Mouse (Mus musculus) midbrain, embryonic 14.5 days (tissue): ENCODE measurements around the gene H2-Eb2. TPM values are rescaled to one million over a fixed set of nuclear protein-coding genes. Genes with fewer than 3 reads are reported as not detected.
A peak's percentile ranks its signal among the peaks of the same experiment; 100 is the strongest.

ENCODE experiments used
- ATAC-seq: fragments of 200-750 bp; cut with Nextera tagmentation; 2 replicates; pipeline ENCODE4 v1.8.0; 2017; ENCODE audit warnings: moderate number of reproducible peaks, moderate library complexity; ENCODE audit not compliant: low FRiP score, low TSS enrichment
- DNase-seq: peaks from one replicate; pipeline ENCODE4 v3.0.0-alpha.2; 2015
- H3K27ac ChIP-seq: fragments of 300-500 bp; sonication (generic); replicated peaks from 2 replicates; pipeline ENCODE4 v1.5.1; 2014; ENCODE audit warnings: mild to moderate bottlenecking, low read depth, low read length, moderate library complexity
- H3K27me3 ChIP-seq: fragments of 300-500 bp; sonication (generic); 2 replicates; pipeline ENCODE4 v1.6.1; 2014; ENCODE audit warnings: low read length, control low read depth, mixed read lengths; ENCODE audit not compliant: control insufficient read depth, insufficient read depth
- H3K36me3 ChIP-seq: fragments of 300-500 bp; sonication (generic); 2 replicates; pipeline ENCODE4 v1.6.1; 2014; ENCODE audit warnings: low read length, control low read depth; ENCODE audit not compliant: control insufficient read depth, insufficient read depth
- H3K4me1 ChIP-seq: fragments of 300-500 bp; sonication (generic); 2 replicates; pipeline ENCODE4 v1.6.1; 2014; ENCODE audit warnings: mild to moderate bottlenecking, antibody characterized with exemption, low read length, control low read depth; ENCODE audit not compliant: control insufficient read depth, insufficient read depth
- H3K4me2 ChIP-seq: fragments of 300-500 bp; sonication (generic); 2 replicates; pipeline ENCODE4 v1.6.1; 2014; ENCODE audit warnings: mild to moderate bottlenecking, low read length, moderate library complexity
- H3K4me3 ChIP-seq: fragments of 300-500 bp; sonication (generic); replicated peaks from 2 replicates; pipeline ENCODE4 v1.5.1; 2014; ENCODE audit warnings: low read depth, low read length
- H3K9ac ChIP-seq: fragments of 300-500 bp; sonication (generic); replicated peaks from 2 replicates; pipeline ENCODE4 v1.6.1; 2014; ENCODE audit warnings: mild to moderate bottlenecking, low read length, moderate library complexity
- H3K9me3 ChIP-seq: fragments of 300-500 bp; sonication (generic); 2 replicates; pipeline ENCODE4 v1.6.1; 2016; ENCODE audit warnings: low read length, control low read depth, mixed read lengths; ENCODE audit not compliant: control insufficient read depth
- WGBS: fragments of 180-500 bp; shearing (Covaris S2); extraction: QIAGEN DNeasy Blood & Tissue Kit; methylation state at CpG from one replicate; pipeline ENCODE4 v1.1.7; 2014; 5-methylcytosine and 5-hydroxymethylcytosine counted together
- polyA plus RNA-seq: library from polyadenylated mRNA; unstranded; fragments of >200 nt; fragmentation: Nextera tagmentation; extraction: Ambion mirVana; gene quantifications from 2 replicates; pipeline ENCODE4 v1.2.1, GENCODE M21; 2014

Gene H2-Eb2
- polyA plus RNA-seq, 1 experiment from 2014 or later, result not detected

GRCm38 (mm10) chr17:34377450-34378209, 52.2 kb downstream of the H2-Eb2 start:
- H3K4me3 ChIP-seq, result no peak overlapping the region
- H3K4me2 ChIP-seq, result no peak overlapping the region
- DNase-seq (no peak), ATAC-seq (no peak)
- no peaks in the 10 kb centered on the region for H3K9me3 ChIP-seq
- no peak overlapping the region for H3K9ac ChIP-seq
- 67% methylated on average over 6 of the region's 6 CpGs for WGBS
- no peaks in the 10 kb centered on the region for H3K36me3 ChIP-seq
- no peak overlapping the region for H3K27ac ChIP-seq
- no peaks in the 10 kb centered on the region for H3K27me3 ChIP-seq
- no peaks in the 10 kb centered on the region for H3K4me1 ChIP-seq

GRCm38 (mm10) chr17:34378716-34379115, 53.3 kb downstream of the H2-Eb2 start:
- H3K4me2 ChIP-seq, result no peak overlapping the region
- H3K36me3 ChIP-seq, result no peaks in the 10 kb centered on the region
- no peak overlapping the region for H3K9ac ChIP-seq
- DNase-seq (no peak), ATAC-seq (no peak)
- no peaks in the 10 kb centered on the region for H3K4me1 ChIP-seq
- H3K4me3 ChIP-seq, result no peak overlapping the region
- H3K27me3 ChIP-seq, result no peaks in the 10 kb centered on the region
- no peaks in the 10 kb centered on the region for H3K9me3 ChIP-seq
- no peak overlapping the region for H3K27ac ChIP-seq
- WGBS, result 82% methylated on average over 2 of the region's 2 CpGs

GRCm38 (mm10) chr17:34379451-34379850, 54.0 kb downstream of the H2-Eb2 start:
- H3K4me1 ChIP-seq, result no peaks in the 10 kb centered on the region
- H3K4me2 ChIP-seq, result no peak overlapping the region
- ATAC-seq, result no peak
- no peaks in the 10 kb centered on the region for H3K27me3 ChIP-seq
- H3K36me3 ChIP-seq, result no peaks in the 10 kb centered on the region
- WGBS, result 77% methylated on average over 7 of the region's 7 CpGs
- H3K27ac ChIP-seq, result no peak overlapping the region
- no peaks in the 10 kb centered on the region for H3K9me3 ChIP-seq
- no peak overlapping the region for H3K4me3 ChIP-seq
- H3K9ac ChIP-seq, result no peak overlapping the region
- DNase-seq, result no peak

- DNase-seq (no peak), ATAC-seq (no peak)
- no peaks in the 10 kb centered on the region for H3K4me1 ChIP-seq
- no peaks in the 10 kb centered on the region for H3K36me3 ChIP-seq
- no peak overlapping the region for H3K27ac ChIP-seq
- no peaks in the 10 kb centered on the region for H3K27me3 ChIP-seq
- H3K4me2 ChIP-seq, result no peak overlapping the region
- H3K9ac ChIP-seq, result no peak overlapping the region
- WGBS, result 80% methylated on average over 11 of the region's 11 CpGs
- H3K9me3 ChIP-seq, result no peaks in the 10 kb centered on the region
- no peak overlapping the region for H3K4me3 ChIP-seq
Observed at GRCm38 (mm10) chr17:34381876-34382275, 56.4 kb downstream of the H2-Eb2 start.

GRCm38 (mm10) chr17:34383212-34383611, 57.7 kb downstream of the H2-Eb2 start:
- Histone ChIP-seq H3K27me3 (no peaks in the 10 kb centered on the region), H3K4me1 (no peaks in the 10 kb centered on the region), H3K4me2 (no peak overlapping the region), H3K36me3 (no peaks in the 10 kb centered on the region), H3K9ac (no peak overlapping the region), H3K4me3 (no peak overlapping the region), H3K9me3 (no peaks in the 10 kb centered on the region), H3K27ac (no peak overlapping the region)
- DNase-seq (no peak), ATAC-seq (no peak)
- WGBS, result 78% methylated on average over 7 of the region's 7 CpGs

GRCm38 (mm10) chr17:34384699-34385098, 59.2 kb downstream of the H2-Eb2 start:
- ATAC-seq, result no peak

GRCm38 (mm10) chr17:34386656-34387055, 61.2 kb downstream of the H2-Eb2 start:
- DNase-seq (no peak), ATAC-seq (no peak)
- WGBS, result 81% methylated on average over 2 of the region's 2 CpGs
- Histone ChIP-seq H3K4me3 (no peak overlapping the region), H3K9ac (no peak overlapping the region), H3K4me2 (no peak overlapping the region), H3K36me3 (no peaks in the 10 kb centered on the region), H3K9me3 (no peaks in the 10 kb centered on the region), H3K27ac (no peak overlapping the region), H3K27me3 (no peaks in the 10 kb centered on the region), H3K4me1 (no peaks in the 10 kb centered on the region)

More at GRCm38 (mm10) chr17:34384699-34385098, 59.2 kb downstream of the H2-Eb2 start:
- Histone ChIP-seq H3K9ac (no peak overlapping the region), H3K9me3 (no peaks in the 10 kb centered on the region), H3K4me2 (no peak overlapping the region), H3K4me1 (no peaks in the 10 kb centered on the region), H3K4me3 (no peak overlapping the region), H3K27ac (no peak overlapping the region), H3K36me3 (no peaks in the 10 kb centered on the region), H3K27me3 (no peaks in the 10 kb centered on the region)
- WGBS, result 73% methylated on average over 3 of the region's 3 CpGs
- DNase-seq, result no peak

GRCm38 (mm10) chr17:34388513-34388912, 63.0 kb downstream of the H2-Eb2 start:
- no peaks in the 10 kb centered on the region for H3K36me3 ChIP-seq
- ATAC-seq (no peak), DNase-seq (peak; percentile 58)
- H3K9me3 ChIP-seq, result no peaks in the 10 kb centered on the region
- H3K27me3 ChIP-seq, result no peaks in the 10 kb centered on the region
- H3K4me2 ChIP-seq, result no peak overlapping the region
- 36% methylated on average over 4 of the region's 4 CpGs for WGBS
- H3K9ac ChIP-seq, result no peak overlapping the region
- H3K4me3 ChIP-seq, result no peak overlapping the region
- no peak overlapping the region for H3K27ac ChIP-seq
- H3K4me1 ChIP-seq, result no peaks in the 10 kb centered on the region
